Mouse (Mus musculus): Measurements from ENCODE around the gene Mtch2. TPM values are rescaled to one million over a fixed set of nuclear protein-coding genes. Genes with fewer than 3 reads are reported as not detected.

The Mtch2 gene
- total RNA-seq, 2 experiments from 2014 or later: 146 to 157 TPM

DNA sequence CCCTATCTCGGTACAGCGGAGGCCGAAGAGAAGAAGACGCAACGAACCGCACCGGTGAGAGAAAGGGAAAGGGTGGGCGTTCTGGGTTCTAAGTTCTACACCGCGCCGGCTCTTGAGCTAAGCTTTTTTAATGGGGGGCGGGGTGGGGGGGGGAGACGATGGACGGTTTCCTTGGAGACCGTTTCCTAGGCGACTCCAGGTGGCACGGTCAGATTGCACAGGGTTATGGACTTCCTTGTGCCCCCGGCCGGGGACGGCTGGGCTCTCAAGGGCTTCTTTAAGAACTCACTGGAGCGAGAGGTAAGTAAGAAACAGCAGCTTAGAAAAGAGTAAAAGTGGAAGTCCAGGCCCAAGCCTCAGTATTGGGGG, 57.9 kb downstream of the Mtch2 start:
- DNase-seq (ENCODE audit: low spot score): no peak

- no peak for DNase-seq (ENCODE audit: low spot score)
Observed at GRCm38 (mm10) chr2:90906721-90907120, 59.8 kb downstream of the Mtch2 start.

GRCm38 (mm10) chr2:90910861-90911260, 63.9 kb downstream of the Mtch2 start:
- no peak for DNase-seq (ENCODE audit: low spot score)

GRCm38 (mm10) chr2:90911668-90912067, 64.7 kb downstream of the Mtch2 start:
- DNase-seq (ENCODE audit: low spot score): no peak

GRCm38 (mm10) chr2:90913671-90914070, 66.7 kb downstream of the Mtch2 start:
- DNase-seq (ENCODE audit: low spot score): no peak

DNA sequence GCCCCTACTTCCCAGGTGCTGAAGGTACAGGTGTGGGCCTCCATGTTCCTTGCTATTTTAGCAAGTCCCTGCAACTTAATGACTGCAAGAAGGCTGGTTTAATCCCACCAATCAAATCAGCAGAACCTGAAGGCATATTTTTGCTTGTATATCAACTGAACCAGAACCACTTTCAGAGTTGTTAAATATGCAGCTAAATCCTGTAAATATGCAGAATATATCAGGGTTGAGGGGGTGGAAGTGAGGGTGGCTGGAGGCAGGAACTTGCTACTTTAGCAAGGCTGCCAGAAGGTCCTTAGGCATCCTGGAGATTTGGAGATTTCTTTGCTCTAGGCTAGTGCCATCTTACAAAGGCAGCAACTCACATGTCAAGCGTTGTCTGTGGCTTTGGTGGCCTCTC, 68.6 kb downstream of the Mtch2 start:
- DNase-seq (ENCODE audit: low spot score): no peak

Other genes starting within 250 kb of the Mtch2 start
- gene Nup160, start 169.9 kb upstream of the Mtch2 start, total RNA-seq (2021): 1 to 10 TPM; 8.3 to 8.8 TPM
- 10 to 100 TPM; 12.3 to 12.4 TPM for gene Fnbp4, start 101.8 kb upstream of the Mtch2 start, total RNA-seq (2021)
- gene Agbl2, start 64.4 kb upstream of the Mtch2 start, total RNA-seq (2021): under 1 TPM; 0.14 to 0.33 TPM
- 1 to 10 TPM; 6.5 to 9.7 TPM for gene C1qtnf4, start 38.7 kb downstream of the Mtch2 start, total RNA-seq (2021)
- gene Kbtbd4, start 57.6 kb downstream of the Mtch2 start, total RNA-seq (2021): 10 to 100 TPM; 17.8 to 19.2 TPM
- gene Ndufs3, start 57.7 kb downstream of the Mtch2 start, total RNA-seq (2021): 100 to 1,000 TPM; 489 to 535 TPM
- 10 to 100 TPM; 50.3 to 63.6 TPM for gene Celf1, start 93.2 kb downstream of the Mtch2 start, total RNA-seq (2021)
- 10 to 100 TPM; 27.4 to 28.9 TPM for gene Rapsn, start 188.5 kb downstream of the Mtch2 start, total RNA-seq (2021)
- gene Psmc3, start 206.9 kb downstream of the Mtch2 start, total RNA-seq (2021): 100 to 1,000 TPM; 249 to 273 TPM
- 10 to 100 TPM; 16.9 to 19.9 TPM for gene Slc39a13, start 223.3 kb downstream of the Mtch2 start, total RNA-seq (2021)
- 1 to 10 TPM in 1 of 2 experiments, under 1 TPM in 1; 0.43 to 1.1 TPM for gene Spi1, start 235.2 kb downstream of the Mtch2 start, total RNA-seq (2021)

Data from gastrocnemius, adult 18-20 months (tissue).